Mouse (Mus musculus) hematopoietic stem cell, adult 5-6 weeks (primary cell): ENCODE measurements at regions not wholly inside any gene's neighbourhood (a gene's known extent, or its start where the extent isn't known, plus 50 kb on each side); places are given as distances from the start of the nearest gene placed in this dataset.

Experiments used
- ATAC-seq, 2 experiments: fragments of 125-278 bp in 1 of 2; replicated peaks in 1 of 2; 2 replicates each; pipeline ENCODE4 v1.8.0; 2016 to 2017; ENCODE audit warnings: inconsistent platforms in 2 of 2, mild to moderate bottlenecking in 2 of 2, moderate number of reproducible peaks in 2 of 2, low read depth in 1 of 2, moderate TSS enrichment in 1 of 2; ENCODE audit not compliant: low FRiP score in 2 of 2, poor library complexity in 2 of 2, severe bottlenecking in 2 of 2, insufficient read depth in 1 of 2, low TSS enrichment in 1 of 2

GRCm38 (mm10) chr12:31170546-31171160 lies 69.9 kb upstream of the Gm6993 start:
- ATAC-seq, result no peak

GRCm38 (mm10) chr12:31171992-31172391 lies 68.6 kb upstream of the Gm6993 start:
- no peak for ATAC-seq

GRCm38 (mm10) chr12:31172451-31173318 lies 67.9 kb upstream of the Gm6993 start:
- no peak for ATAC-seq

GRCm38 (mm10) chr12:31173512-31173911 lies 67.1 kb upstream of the Gm6993 start:
- no peak for ATAC-seq

GRCm38 (mm10) chr12:31179536-31179935 lies 61.0 kb upstream of the Gm6993 start:
- ATAC-seq, result no peak

- ATAC-seq, result no peak
These were observed 56.9 kb upstream of the Gm6993 start for GRCm38 (mm10) chr12:31183632-31184031.

- ATAC-seq, result no peak
These were observed 56.2 kb upstream of the Gm6993 start for GRCm38 (mm10) chr12:31184217-31184975.

- no peak for ATAC-seq
These were observed 55.2 kb upstream of the Gm6993 start for GRCm38 (mm10) chr12:31185177-31185932.

GRCm38 (mm10) chr12:31185933-31186845 lies 54.4 kb upstream of the Gm6993 start:
- ATAC-seq, result no peak

GRCm38 (mm10) chr12:31188011-31188576 lies 52.5 kb upstream of the Gm6993 start:
- no peak for ATAC-seq

- ATAC-seq, result no peak
These were observed 50.3 kb upstream of the Gm6993 start for GRCm38 (mm10) chr12:31190265-31190664.
